Mouse (Mus musculus) liver, embryonic 12.5 days (tissue): ENCODE data around the gene Gm884. TPM values are rescaled to one million over a fixed set of nuclear protein-coding genes. Genes with fewer than 3 reads are reported as not detected.

Source experiments
- ATAC-seq: fragments of 200-750 bp; cut with Nextera tagmentation; 2 replicates; pipeline ENCODE4 v1.8.0; 2017; ENCODE audit warnings: moderate number of reproducible peaks, mild to moderate bottlenecking, moderate library complexity
- H3K27ac ChIP-seq: fragments of 300-500 bp; sonication (generic); 2 replicates; pipeline ENCODE4 v1.5.1; 2016; ENCODE audit warnings: mild to moderate bottlenecking
- H3K27me3 ChIP-seq: fragments of 300-500 bp; sonication (generic); replicated peaks from 2 replicates; pipeline ENCODE4 v1.6.1; 2016; ENCODE audit warnings: mild to moderate bottlenecking, moderate library complexity
- H3K36me3 ChIP-seq: fragments of 300-500 bp; sonication (generic); 2 replicates; pipeline ENCODE4 v1.6.1; 2016; ENCODE audit warnings: mild to moderate bottlenecking, moderate library complexity
- H3K4me1 ChIP-seq: fragments of 300-500 bp; sonication (generic); 2 replicates; pipeline ENCODE4 v1.6.1; 2016
- H3K4me2 ChIP-seq: fragments of 300-500 bp; sonication (generic); 2 replicates; pipeline ENCODE4 v1.6.1; 2016; ENCODE audit warnings: mild to moderate bottlenecking, moderate library complexity
- H3K4me3 ChIP-seq: fragments of 300-500 bp; sonication (generic); 2 replicates; pipeline ENCODE4 v1.5.1; 2016; ENCODE audit warnings: mild to moderate bottlenecking, moderate library complexity
- H3K9ac ChIP-seq: fragments of 300-500 bp; sonication (generic); 2 replicates; pipeline ENCODE4 v1.6.1; 2016; ENCODE audit warnings: mild to moderate bottlenecking, moderate library complexity
- H3K9me3 ChIP-seq: fragments of 300-500 bp; sonication (generic); replicated peaks from 2 replicates; pipeline ENCODE4 v1.6.1; 2016; ENCODE audit warnings: mild to moderate bottlenecking, moderate library complexity
- WGBS: fragments of 180-500 bp; shearing (Covaris S2); methylation state at CpG from one replicate; pipeline ENCODE4 v1.1.7; 2016; ENCODE audit not compliant: insufficient replicate concordance; 5-methylcytosine and 5-hydroxymethylcytosine counted together
- polyA plus RNA-seq: library from polyadenylated mRNA; unstranded; fragments of >200 nt; fragmentation: Nextera tagmentation; extraction: Ambion mirVana; gene quantifications from 2 replicates; pipeline ENCODE4 v1.2.1, GENCODE M21; 2016

Gene Gm884
- polyA plus RNA-seq, result not detected in 2 replicates

DNA sequence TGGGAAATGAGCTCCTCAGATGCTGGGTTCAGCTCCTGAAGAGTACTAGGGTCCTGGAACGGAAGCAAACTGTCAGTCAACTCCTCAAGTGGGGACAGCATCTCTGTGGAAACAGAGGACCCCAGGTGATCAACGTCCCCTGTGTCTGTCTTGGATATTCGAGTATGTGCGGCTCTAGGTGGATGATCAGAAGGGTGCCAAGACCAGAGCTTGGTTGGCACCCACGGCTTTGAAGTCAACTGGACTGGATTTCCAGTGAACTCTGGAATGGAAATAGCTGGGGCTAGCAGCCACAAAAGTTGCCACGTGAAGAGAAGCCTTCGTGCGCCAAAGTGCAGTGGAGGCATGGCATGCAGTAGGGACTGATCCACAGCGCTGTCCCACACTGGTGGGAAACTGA, at the start of gene Gm884:
Gene Gm884 (minus strand): TSS at position 101 of the 400 bp plus-strand sequence.
- Histone ChIP-seq H3K27me3 (no peaks in the 10 kb centered on the region), H3K4me3 (no peak within 1 kb of the TSS), H3K27ac (no peak within 1 kb of the TSS), H3K4me1 (no peaks in the 10 kb centered on the region), H3K9ac (no peak within 1 kb of the TSS), H3K4me2 (no peak within 1 kb of the TSS), H3K9me3 (no peaks in the 10 kb centered on the region), H3K36me3 (no peaks in the 10 kb centered on the region)
- ATAC-seq, result no peak
- WGBS, result 69% methylated on average over 9 of the region's 9 CpGs

DNA sequence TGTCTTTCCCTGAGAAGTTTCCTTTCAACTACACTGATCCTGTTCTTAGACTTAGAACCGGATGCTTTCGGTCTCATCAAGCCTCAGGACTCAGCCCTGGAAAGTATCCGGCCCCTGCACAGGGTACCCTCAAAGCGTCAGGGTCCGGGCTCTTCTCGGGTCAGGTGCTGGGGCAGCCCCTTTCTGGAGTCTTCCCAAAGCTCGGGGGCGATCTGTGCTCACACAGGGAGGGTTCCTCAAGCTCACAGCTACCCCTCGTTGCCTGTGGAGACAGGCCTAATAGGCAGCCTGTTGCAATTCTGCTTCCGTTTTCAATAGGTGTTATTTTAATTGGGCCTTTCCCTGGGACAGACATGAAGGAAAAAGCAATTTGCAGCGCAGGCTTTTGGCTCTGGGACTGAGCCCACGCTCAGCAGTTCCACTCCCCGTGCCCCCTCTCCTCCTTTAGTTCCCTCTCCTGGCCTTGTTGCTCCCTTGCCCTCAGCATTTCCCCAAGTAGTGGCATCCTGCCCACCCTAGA, 46.0 kb upstream of the Gm884 start:
- H3K4me3 ChIP-seq, result no peak overlapping the region
- H3K4me1 ChIP-seq, result no peaks in the 10 kb centered on the region
- H3K9ac ChIP-seq, result no peak overlapping the region
- ATAC-seq, result no peak
- H3K36me3 ChIP-seq, result no peaks in the 10 kb centered on the region
- H3K27me3 ChIP-seq, result peaks cover 22% of the 10 kb centered on the region; the same call in 1 of the 2 replicates
- H3K9me3 ChIP-seq, result no peaks in the 10 kb centered on the region
- H3K27ac ChIP-seq, result no peak overlapping the region
- no peak overlapping the region for H3K4me2 ChIP-seq
- 52% methylated on average over 13 of the region's 13 CpGs for WGBS

DNA sequence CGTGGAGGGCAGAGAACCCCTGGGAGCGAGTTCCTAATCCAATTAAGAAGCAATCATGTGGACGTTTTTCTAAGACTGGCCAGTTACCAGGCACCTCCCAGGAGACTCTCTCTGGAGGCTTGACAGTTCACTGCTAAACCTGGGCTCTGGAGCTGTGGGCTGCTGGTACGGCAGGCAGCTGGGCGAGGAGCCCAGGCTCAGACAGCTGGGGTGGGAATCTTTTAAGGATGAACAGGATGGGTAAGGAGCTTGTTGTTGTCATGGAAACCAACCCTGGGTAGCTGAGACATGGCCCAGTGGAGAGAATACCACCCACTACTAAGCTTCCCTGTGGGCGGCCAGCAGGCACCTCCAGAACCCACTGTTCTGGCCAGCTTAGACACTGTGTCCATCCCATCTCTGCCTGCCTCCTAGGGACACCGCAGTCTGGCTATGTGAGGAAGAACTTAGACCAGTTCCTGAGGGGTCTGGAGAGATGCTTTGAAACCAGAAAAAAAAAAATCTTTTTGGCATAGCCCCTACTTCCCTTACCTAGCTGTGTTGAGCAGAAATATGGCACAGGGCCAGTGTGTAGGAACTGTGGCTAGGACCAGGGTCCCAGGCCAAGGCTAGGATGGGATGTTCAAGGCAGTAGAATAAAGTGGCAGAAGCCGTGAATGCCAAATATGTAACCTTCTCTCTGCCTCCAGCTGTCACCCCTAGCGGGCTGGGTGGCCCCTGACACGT, 45.4 kb upstream of the Gm884 start:
- H3K4me3 ChIP-seq, result no peak overlapping the region
- no peaks in the 10 kb centered on the region for H3K36me3 ChIP-seq
- no peak overlapping the region for H3K4me2 ChIP-seq
- no peak overlapping the region for H3K9ac ChIP-seq
- peaks cover 26% of the 10 kb centered on the region for H3K27me3 ChIP-seq
- no peak for ATAC-seq
- no peaks in the 10 kb centered on the region for H3K9me3 ChIP-seq
- H3K4me1 ChIP-seq, result no peaks in the 10 kb centered on the region
- WGBS, result 40% methylated on average over 10 of the region's 10 CpGs
- no peak overlapping the region for H3K27ac ChIP-seq

DNA sequence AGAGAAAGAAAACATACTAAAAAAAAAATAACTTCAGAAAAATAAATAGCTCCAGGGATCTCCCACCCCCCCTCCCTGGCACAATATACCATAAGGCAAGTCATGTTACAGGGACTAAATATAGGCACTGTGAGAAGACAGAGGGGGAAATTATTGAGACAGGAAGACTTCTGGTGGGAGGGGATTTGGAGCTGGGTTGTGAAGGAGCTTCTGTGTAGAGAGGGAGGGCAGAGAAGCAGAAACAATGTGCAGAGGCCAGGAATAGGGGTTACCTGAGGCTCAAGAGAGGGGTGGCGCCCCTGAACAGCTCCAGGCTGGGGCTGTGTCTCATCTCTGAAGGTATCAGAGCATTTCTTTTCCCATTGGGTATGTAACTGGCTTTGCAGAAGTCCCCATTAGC, 44.8 kb upstream of the Gm884 start:
- Histone ChIP-seq H3K4me1 (no peaks in the 10 kb centered on the region), H3K27ac (no peak overlapping the region), H3K27me3 (peaks cover 26% of the 10 kb centered on the region), H3K9me3 (no peaks in the 10 kb centered on the region), H3K4me3 (no peak overlapping the region), H3K36me3 (no peaks in the 10 kb centered on the region), H3K4me2 (no peak overlapping the region), H3K9ac (no peak overlapping the region)
- ATAC-seq, result no peak
- 50% methylated on average over 1 of the region's 1 CpGs for WGBS

DNA sequence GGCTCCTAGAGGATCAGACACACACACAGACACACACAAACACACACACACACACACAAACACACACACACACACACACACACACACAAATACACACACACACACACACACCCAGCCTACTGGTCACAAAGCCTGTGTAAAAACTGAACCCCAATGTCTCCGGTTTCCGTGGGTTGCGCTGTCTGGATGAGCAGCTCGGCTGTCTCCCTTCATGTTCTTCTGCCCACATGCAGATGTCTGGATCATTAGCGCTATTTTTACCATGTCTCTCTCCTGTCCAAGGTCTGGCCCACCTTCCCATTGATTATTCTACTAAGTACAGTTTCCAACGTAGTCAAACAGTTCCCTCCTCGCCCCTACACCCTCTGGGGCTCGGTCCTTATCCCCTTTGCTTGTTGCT, 42.2 kb upstream of the Gm884 start:
- no peaks in the 10 kb centered on the region for H3K4me1 ChIP-seq

DNA sequence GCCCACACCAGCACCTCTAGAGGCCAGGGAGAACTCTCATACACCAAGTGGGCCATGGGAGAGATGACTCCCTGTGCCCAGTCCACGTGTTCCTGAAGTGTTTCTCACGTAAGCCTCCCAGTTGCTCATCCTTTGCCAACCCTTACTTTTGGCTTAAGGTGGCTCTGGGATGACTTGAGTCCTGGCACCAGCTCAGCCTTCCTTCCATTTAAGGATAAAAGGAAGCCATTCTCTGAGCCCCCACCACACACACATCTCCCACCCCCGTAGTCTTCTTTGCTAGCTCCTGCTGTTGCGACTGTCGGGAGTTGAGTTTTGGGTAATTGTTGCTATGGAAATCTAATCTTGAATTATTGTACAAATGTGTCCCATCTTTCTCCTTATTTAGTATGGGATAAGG, 41.6 kb upstream of the Gm884 start:
- Histone ChIP-seq H3K27ac (no peak overlapping the region), H3K4me3 (no peak overlapping the region), H3K9me3 (no peaks in the 10 kb centered on the region), H3K36me3 (no peaks in the 10 kb centered on the region), H3K9ac (no peak overlapping the region), H3K27me3 (peaks cover 26% of the 10 kb centered on the region), H3K4me2 (no peak overlapping the region), H3K4me1 (no peaks in the 10 kb centered on the region)
- no peak for ATAC-seq
- WGBS, result 72% methylated on average over 5 of the region's 5 CpGs

More for the DNA sequence above, 42.2 kb upstream of the Gm884 start:
- Histone ChIP-seq H3K9me3 (no peaks in the 10 kb centered on the region), H3K4me2 (no peak overlapping the region), H3K27me3 (peaks cover 26% of the 10 kb centered on the region), H3K36me3 (no peaks in the 10 kb centered on the region), H3K9ac (no peak overlapping the region), H3K4me3 (no peak overlapping the region), H3K27ac (no peak overlapping the region)
- 67% methylated on average over 8 of the region's 8 CpGs for WGBS
- no peak for ATAC-seq

DNA sequence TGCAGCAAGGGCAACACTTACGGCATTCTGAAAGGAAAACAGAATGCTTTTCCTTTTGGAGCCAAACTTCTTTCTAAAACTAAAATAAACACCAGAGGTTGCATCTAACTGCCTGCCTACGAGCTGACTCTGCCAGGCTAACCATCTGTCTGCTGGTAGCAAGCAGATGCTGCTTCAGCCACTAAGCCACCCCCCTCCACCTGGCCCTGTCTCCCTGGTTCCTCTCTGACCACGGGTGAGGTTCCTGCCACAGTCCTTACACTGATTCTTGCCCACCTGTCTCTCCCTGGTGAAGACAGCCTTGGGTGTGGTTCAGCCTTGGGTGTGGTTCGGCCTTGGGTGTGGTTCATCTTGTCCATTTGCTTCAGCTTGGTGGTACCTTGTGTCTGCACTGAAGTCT, 40.9 kb upstream of the Gm884 start:
- Histone ChIP-seq H3K27ac (no peak overlapping the region), H3K4me2 (no peak overlapping the region), H3K36me3 (no peaks in the 10 kb centered on the region), H3K4me1 (no peaks in the 10 kb centered on the region), H3K9me3 (no peaks in the 10 kb centered on the region), H3K4me3 (no peak overlapping the region), H3K27me3 (peaks cover 22% of the 10 kb centered on the region), H3K9ac (no peak overlapping the region)
- no peak for ATAC-seq
- 42% methylated on average over 4 of the region's 4 CpGs for WGBS

DNA sequence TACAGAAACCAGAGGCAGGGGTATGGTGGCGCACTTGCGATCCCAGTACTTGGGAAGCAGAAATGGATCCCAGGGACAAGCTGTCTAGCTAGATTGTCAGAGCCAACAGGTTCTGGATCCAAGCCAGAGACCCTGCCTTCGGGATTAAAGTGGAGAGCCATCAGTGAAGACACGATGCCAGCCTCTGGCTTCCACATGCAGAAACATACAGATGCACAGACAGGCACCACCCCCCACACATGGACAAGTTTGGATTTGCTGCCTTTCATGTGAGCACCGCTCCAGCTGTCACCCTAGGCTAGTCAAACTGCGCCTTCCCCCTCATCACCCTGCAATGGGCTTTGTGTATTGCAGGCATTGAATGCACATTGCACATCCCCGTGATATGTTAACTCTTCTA, 37.2 kb upstream of the Gm884 start:
- no peak for ATAC-seq
- Histone ChIP-seq H3K36me3 (no peaks in the 10 kb centered on the region), H3K9me3 (no peaks in the 10 kb centered on the region), H3K27me3 (peaks cover 34% of the 10 kb centered on the region), H3K4me3 (no peak overlapping the region), H3K9ac (no peak overlapping the region), H3K4me2 (no peak overlapping the region), H3K27ac (no peak overlapping the region), H3K4me1 (no peaks in the 10 kb centered on the region)
- 71% methylated on average over 7 of the region's 7 CpGs for WGBS

DNA sequence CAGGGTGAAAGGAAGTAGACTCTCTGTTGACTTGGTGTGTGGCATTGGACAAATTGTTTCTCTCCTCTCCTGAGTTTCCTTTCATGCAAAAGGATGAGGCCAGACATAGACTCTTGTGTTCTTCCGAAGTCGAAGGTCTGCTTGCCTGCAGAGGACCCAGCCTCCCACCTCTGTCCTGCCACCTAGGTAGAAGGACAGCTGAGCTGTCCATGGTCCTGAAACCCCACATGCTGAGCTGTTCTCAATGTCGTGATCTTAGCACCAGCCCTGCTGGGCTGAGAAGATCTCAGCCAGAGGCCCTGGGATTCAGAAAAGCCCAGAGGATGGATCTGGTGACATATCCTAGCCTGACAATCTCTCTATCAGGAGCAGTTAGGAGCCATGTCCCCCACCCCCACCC, 35.6 kb upstream of the Gm884 start:
- H3K9me3 ChIP-seq, result no peaks in the 10 kb centered on the region
- H3K4me2 ChIP-seq, result no peak overlapping the region
- H3K27ac ChIP-seq, result no peak overlapping the region
- ATAC-seq, result no peak
- H3K36me3 ChIP-seq, result no peaks in the 10 kb centered on the region
- peaks cover 44% of the 10 kb centered on the region for H3K27me3 ChIP-seq
- H3K9ac ChIP-seq, result no peak overlapping the region
- no peaks in the 10 kb centered on the region for H3K4me1 ChIP-seq
- 8% methylated on average over 3 of the region's 3 CpGs for WGBS
- H3K4me3 ChIP-seq, result no peak overlapping the region

DNA sequence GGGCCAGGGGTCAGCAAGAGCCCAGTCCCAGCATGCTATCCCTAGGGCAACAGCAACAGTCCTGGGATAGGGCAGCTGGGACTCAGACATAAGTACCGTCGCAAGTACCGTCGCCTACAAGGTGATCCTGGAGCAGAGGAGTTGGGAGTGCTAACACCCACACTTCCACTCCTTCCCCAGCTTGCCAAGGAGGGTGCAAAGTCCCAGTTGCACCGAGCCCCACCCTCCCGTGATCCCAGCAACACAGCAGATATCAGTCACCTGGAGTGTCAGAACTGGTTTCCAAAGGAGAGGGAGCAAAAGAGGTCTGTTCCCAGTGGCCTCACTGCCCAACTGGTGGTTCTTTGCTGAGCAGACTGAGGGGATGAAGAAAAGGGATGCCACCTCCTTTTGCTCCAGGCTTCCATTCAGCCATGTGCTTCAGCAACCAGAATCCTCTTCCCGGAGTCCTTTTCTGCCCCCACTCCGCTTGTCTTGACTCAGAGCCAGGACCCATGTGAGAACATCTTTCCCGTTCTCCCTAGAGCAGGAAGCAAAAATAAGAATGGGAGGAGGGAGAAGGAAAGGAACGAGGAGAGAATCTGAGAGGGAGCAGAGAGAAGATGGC, 32.5 kb upstream of the Gm884 start:
- Histone ChIP-seq H3K27me3 (peaks cover 75% of the 10 kb centered on the region), H3K9ac (no peak overlapping the region), H3K4me1 (0 out of 2 replicates have a peak, but pooled peaks cover 9% of the 10 kb centered on the region), H3K4me2 (no peak overlapping the region), H3K27ac (no peak overlapping the region), H3K36me3 (no peaks in the 10 kb centered on the region), H3K4me3 (no peak overlapping the region), H3K9me3 (no peaks in the 10 kb centered on the region)
- 65% methylated on average over 10 of the region's 10 CpGs for WGBS
- no peak for ATAC-seq

DNA sequence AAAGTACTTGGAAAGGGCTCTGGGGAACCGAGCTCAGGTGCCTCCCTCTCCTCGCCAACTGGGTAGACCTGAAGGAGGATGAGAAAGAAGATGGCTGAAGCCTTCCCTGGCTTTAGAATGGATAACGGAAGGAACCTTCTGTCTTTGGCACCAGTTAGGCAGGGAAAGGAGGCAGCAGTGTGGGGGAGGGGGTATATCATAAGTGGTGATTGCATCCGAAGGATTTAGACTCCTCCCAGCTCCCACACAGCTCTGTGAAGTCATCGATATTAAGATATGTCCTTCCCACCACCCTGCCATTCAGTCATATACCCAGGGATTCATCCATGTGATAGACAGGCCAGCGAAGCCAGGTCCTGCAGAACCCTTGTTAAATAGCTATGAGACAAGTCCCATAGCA, 30.5 kb upstream of the Gm884 start:
- Histone ChIP-seq H3K4me2 (no peak overlapping the region), H3K27me3 (peaks cover 95% of the 10 kb centered on the region), H3K36me3 (no peaks in the 10 kb centered on the region), H3K9ac (no peak overlapping the region), H3K4me3 (no peak overlapping the region), H3K27ac (no peak overlapping the region), H3K4me1 (0 out of 2 replicates have a peak, but pooled peaks cover 9% of the 10 kb centered on the region), H3K9me3 (no peaks in the 10 kb centered on the region)
- 60% methylated on average over 6 of the region's 6 CpGs for WGBS
- ATAC-seq, result no peak

DNA sequence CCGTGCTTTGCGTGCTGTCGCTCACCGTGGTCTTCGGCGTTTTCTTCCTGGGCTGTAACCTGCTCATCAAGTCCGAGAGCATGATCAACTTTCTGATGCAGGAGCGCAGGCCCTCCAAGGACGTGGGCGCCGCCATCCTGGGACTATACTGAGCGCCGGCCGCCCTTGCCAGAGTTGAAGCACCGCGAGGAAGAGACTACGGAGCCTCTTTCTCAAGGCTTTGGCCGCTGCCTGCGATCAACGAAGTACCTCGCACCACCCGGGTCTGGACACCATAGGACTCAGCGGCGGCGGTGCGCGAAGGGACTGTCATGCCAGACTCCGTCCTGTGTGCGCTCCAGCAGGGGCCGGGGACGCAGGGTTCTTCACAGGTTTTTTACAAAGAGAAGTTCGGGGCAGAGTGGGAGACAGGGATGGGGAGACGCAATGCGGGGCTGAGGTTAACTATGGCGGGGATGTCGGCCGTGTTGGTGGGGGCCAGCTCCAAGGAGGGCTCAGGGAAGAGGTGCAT, 29.1 kb upstream of the Gm884 start:
- Histone ChIP-seq H3K9me3 (no peaks in the 10 kb centered on the region), H3K27ac (no peak overlapping the region), H3K36me3 (no peaks in the 10 kb centered on the region), H3K4me3 (peak overlapping the region; percentile 26), H3K4me2 (peak overlapping the region; percentile 54), H3K9ac (no peak overlapping the region), H3K27me3 (peaks cover 98% of the 10 kb centered on the region), H3K4me1 (0 out of 2 replicates have a peak, but pooled peaks cover 9% of the 10 kb centered on the region)
- no peak for ATAC-seq
- 5% methylated on average over 37 of the region's 37 CpGs for WGBS
